Mouse (Mus musculus) liver, postnatal 0 days (tissue): ENCODE results near the gene Bckdhb. TPM values are rescaled to one million over a fixed set of nuclear protein-coding genes. Genes with fewer than 3 reads are reported as not detected.

Experiments used
- ATAC-seq: fragments of 200-750 bp; cut with Nextera tagmentation; 2 replicates; pipeline ENCODE4 v1.8.0; 2017; ENCODE audit warnings: mild to moderate bottlenecking, moderate library complexity
- DNase-seq: peaks from one replicate; pipeline ENCODE4 v3.0.0-alpha.2; 2016
- H3K27ac ChIP-seq: fragments of 300-500 bp; sonication (generic); 2 replicates; pipeline ENCODE4 v1.5.1; 2014; ENCODE audit warnings: antibody characterized with exemption, moderate library complexity, mild to moderate bottlenecking, low read depth
- H3K27me3 ChIP-seq: fragments of 300-500 bp; sonication (generic); 2 replicates; pipeline ENCODE4 v1.6.1; 2014; ENCODE audit warnings: low read length, control low read depth, mixed read lengths; ENCODE audit not compliant: insufficient read depth
- H3K36me3 ChIP-seq: fragments of 300-500 bp; sonication (generic); replicated peaks from 2 replicates; pipeline ENCODE4 v1.6.1; 2014; ENCODE audit warnings: mild to moderate bottlenecking, control low read depth, low read length, moderate library complexity, mixed read lengths; ENCODE audit not compliant: insufficient read depth
- H3K4me1 ChIP-seq: fragments of 300-500 bp; sonication (generic); 2 replicates; pipeline ENCODE4 v1.6.1; 2014; ENCODE audit warnings: antibody characterized with exemption, mild to moderate bottlenecking, control low read depth; ENCODE audit not compliant: insufficient read depth
- H3K4me2 ChIP-seq: fragments of 300-500 bp; sonication (generic); 2 replicates; pipeline ENCODE4 v1.6.1; 2014; ENCODE audit warnings: low read depth, mild to moderate bottlenecking, low read length, moderate library complexity, mixed read lengths
- H3K4me3 ChIP-seq: fragments of 300-500 bp; sonication (generic); 2 replicates; pipeline ENCODE4 v1.5.1; 2014; ENCODE audit warnings: low read depth, low read length
- H3K9ac ChIP-seq: fragments of 300-500 bp; sonication (generic); replicated peaks from 2 replicates; pipeline ENCODE4 v1.6.1; 2014; ENCODE audit warnings: mild to moderate bottlenecking, moderate library complexity
- H3K9me3 ChIP-seq: fragments of 300-500 bp; sonication (generic); 2 replicates; pipeline ENCODE4 v1.6.1; 2016; ENCODE audit warnings: mild to moderate bottlenecking, control low read depth, low read length, mixed read lengths
- CTCF ChIP-seq: sonication (generic); IDR thresholded peaks from 2 replicates; pipeline ENCODE4 v1.5.1; 2016; ENCODE audit warnings: antibody characterized with exemption, low read depth
- EP300 ChIP-seq: IDR thresholded peaks from 2 replicates; pipeline ENCODE4 v1.6.1; 2016; ENCODE audit warnings: antibody characterized with exemption, low read depth, mild to moderate bottlenecking
- WGBS: fragments of 180-500 bp; shearing (Covaris S2); extraction: QIAGEN DNeasy Blood & Tissue Kit; methylation state at CpG from one replicate; pipeline ENCODE4 v1.1.7; 2014; ENCODE audit not compliant: insufficient replicate concordance; 5-methylcytosine and 5-hydroxymethylcytosine counted together
- polyA plus RNA-seq: library from polyadenylated mRNA; unstranded; fragments of >200 nt; fragmentation: Nextera tagmentation; extraction: Ambion mirVana; gene quantifications from 2 replicates; pipeline ENCODE4 v1.2.1, GENCODE M21; 2015

The Bckdhb gene
- polyA plus RNA-seq, 1 experiment from 2014 or later, result 123 TPM

- ATAC-seq, result peak; percentile 72
- no peak overlapping the region for H3K4me2 ChIP-seq
- no peak overlapping the region for H3K4me3 ChIP-seq
- no peaks in the 10 kb centered on the region for H3K9me3 ChIP-seq
- no peak overlapping the region for H3K9ac ChIP-seq
- DNase-seq, result peak; percentile 76
- no peaks in the 10 kb centered on the region; the same call in 1 of the 2 replicates for H3K4me1 ChIP-seq
- WGBS, result 48% methylated on average over 15 of the region's 15 CpGs
- no peaks in the 10 kb centered on the region; the same call in 1 of the 2 replicates for H3K36me3 ChIP-seq
- no peaks in the 10 kb centered on the region for H3K27me3 ChIP-seq
- peak; percentile 89 for TF ChIP-seq CTCF
- no peak; the same call in 1 of the 2 replicates for TF ChIP-seq EP300
- no peak overlapping the region for H3K27ac ChIP-seq
These were observed 31.8 kb downstream of the Bckdhb start for GRCm38 (mm10) chr9:83956632-83957314.

- Histone ChIP-seq H3K36me3 (no peaks in the 10 kb centered on the region), H3K9me3 (no peaks in the 10 kb centered on the region), H3K4me3 (no peak overlapping the region), H3K9ac (no peak overlapping the region), H3K4me2 (no peak overlapping the region), H3K27me3 (no peaks in the 10 kb centered on the region), H3K27ac (no peak overlapping the region), H3K4me1 (no peaks in the 10 kb centered on the region)
- DNase-seq, result peak; percentile 19
- TF ChIP-seq EP300 (no peak), CTCF (no peak)
- ATAC-seq, result no peak
- 74% methylated on average over 10 of the region's 10 CpGs for WGBS
These were observed 37.4 kb downstream of the Bckdhb start for GRCm38 (mm10) chr9:83962098-83963086.

GRCm38 (mm10) chr9:83963296-83963695 is 38.4 kb downstream of the Bckdhb start:
- Histone ChIP-seq H3K9ac (no peak overlapping the region), H3K36me3 (no peaks in the 10 kb centered on the region), H3K9me3 (no peaks in the 10 kb centered on the region), H3K4me2 (no peak overlapping the region), H3K27me3 (no peaks in the 10 kb centered on the region), H3K4me3 (no peak overlapping the region), H3K4me1 (no peaks in the 10 kb centered on the region), H3K27ac (no peak overlapping the region)
- 79% methylated on average over 10 of the region's 10 CpGs for WGBS
- TF ChIP-seq CTCF (no peak), EP300 (no peak)
- DNase-seq, result no peak
- no peak for ATAC-seq

- ATAC-seq (no peak), DNase-seq (no peak)
- TF ChIP-seq CTCF (no peak), EP300 (no peak)
- H3K27me3 ChIP-seq, result no peaks in the 10 kb centered on the region
- H3K4me3 ChIP-seq, result no peak overlapping the region
- no peaks in the 10 kb centered on the region for H3K36me3 ChIP-seq
- H3K4me2 ChIP-seq, result no peak overlapping the region
- no peak overlapping the region for H3K27ac ChIP-seq
- no peaks in the 10 kb centered on the region for H3K4me1 ChIP-seq
- H3K9me3 ChIP-seq, result no peaks in the 10 kb centered on the region
- 75% methylated on average over 4 of the region's 4 CpGs for WGBS
- no peak overlapping the region for H3K9ac ChIP-seq
These were observed 39.4 kb downstream of the Bckdhb start for GRCm38 (mm10) chr9:83964376-83964775.

GRCm38 (mm10) chr9:83967439-83968050 is 42.6 kb downstream of the Bckdhb start:
- Histone ChIP-seq H3K4me1 (no peaks in the 10 kb centered on the region), H3K27me3 (no peaks in the 10 kb centered on the region), H3K4me2 (no peak overlapping the region), H3K36me3 (no peaks in the 10 kb centered on the region), H3K9me3 (no peaks in the 10 kb centered on the region), H3K27ac (no peak overlapping the region), H3K4me3 (no peak overlapping the region), H3K9ac (no peak overlapping the region)
- ATAC-seq (no peak), DNase-seq (no peak)
- 83% methylated on average over 9 of the region's 9 CpGs for WGBS
- TF ChIP-seq EP300, result no peak
- TF ChIP-seq CTCF, result no peak

- Histone ChIP-seq H3K36me3 (no peaks in the 10 kb centered on the region), H3K9ac (no peak overlapping the region), H3K9me3 (no peaks in the 10 kb centered on the region), H3K27me3 (no peaks in the 10 kb centered on the region), H3K4me1 (no peaks in the 10 kb centered on the region), H3K4me2 (no peak overlapping the region), H3K4me3 (no peak overlapping the region), H3K27ac (no peak overlapping the region)
- DNase-seq (no peak), ATAC-seq (no peak)
- peak; percentile 45; the same call in 1 of the 2 replicates for TF ChIP-seq EP300
- TF ChIP-seq CTCF, result no peak
- 78% methylated on average over 7 of the region's 7 CpGs for WGBS
These were observed 44.4 kb downstream of the Bckdhb start for GRCm38 (mm10) chr9:83969326-83969725.
